Mouse (Mus musculus) heart, postnatal 10 days (tissue): ENCODE data around the gene Gpr107. TPM values are rescaled to one million over a fixed set of nuclear protein-coding genes. Genes with fewer than 3 reads are reported as not detected.

Source experiments
- DNase-seq, 2 experiments: peaks; one replicate each; pipeline ENCODE4 v3.0.0; 2021
- intact Hi-C: fragments of 180-260 bp; cut with DNase I; formaldehyde crosslinking; loops from one replicate; pipeline ENCODE4 v1.15.1; 2025
- total RNA-seq, 2 experiments: library from RNA; stranded (reverse); gene quantifications; 2 replicates each; pipeline ENCODE4 v1.2.3; 2021

Gene Gpr107
- total RNA-seq, 2 experiments from 2014 or later = 42.1 to 42.3 TPM

DNA sequence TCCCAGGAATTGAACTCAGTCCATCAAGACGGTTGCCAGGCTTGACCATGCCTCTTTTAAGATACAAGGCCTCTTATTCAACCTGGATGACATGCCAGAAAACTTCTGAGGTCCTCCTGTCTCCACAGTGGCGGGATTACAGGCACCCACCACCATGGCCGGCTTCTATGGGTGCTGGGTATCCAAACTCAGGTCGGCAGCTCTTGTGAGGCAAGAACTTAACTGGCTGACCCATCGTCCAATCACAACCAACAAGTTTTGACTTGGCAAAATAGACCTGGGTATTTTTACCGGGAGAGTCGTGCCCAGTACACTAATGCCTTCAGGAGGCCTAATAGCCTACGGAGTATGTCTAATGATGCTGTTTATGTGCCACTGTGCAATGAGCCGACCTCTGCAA is 26.1 kb upstream of the Gpr107 start:
- DNase-seq = no peak
- intact Hi-C loops = no loop called here

DNA sequence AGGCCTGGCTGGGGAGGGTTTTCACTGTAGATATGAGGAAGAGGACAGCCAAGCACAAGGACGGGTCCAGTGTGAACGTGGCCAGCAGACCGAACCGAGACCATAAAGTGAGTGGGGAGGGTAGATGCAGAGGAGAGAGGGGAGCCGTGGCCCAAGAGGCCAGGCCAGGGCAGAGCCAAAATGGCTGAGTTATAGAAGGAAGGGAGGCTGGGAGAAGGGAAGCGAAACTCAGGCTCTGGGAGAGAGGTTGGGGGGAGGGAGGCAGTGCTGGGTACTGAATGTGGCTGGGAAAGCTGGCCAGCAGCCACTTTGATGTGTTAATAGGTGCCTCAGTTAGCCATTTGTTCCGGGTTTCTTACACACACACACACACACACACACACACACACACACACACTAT is 24.9 kb upstream of the Gpr107 start:
- intact Hi-C loops = no loop called here
- DNase-seq = no peak

DNA sequence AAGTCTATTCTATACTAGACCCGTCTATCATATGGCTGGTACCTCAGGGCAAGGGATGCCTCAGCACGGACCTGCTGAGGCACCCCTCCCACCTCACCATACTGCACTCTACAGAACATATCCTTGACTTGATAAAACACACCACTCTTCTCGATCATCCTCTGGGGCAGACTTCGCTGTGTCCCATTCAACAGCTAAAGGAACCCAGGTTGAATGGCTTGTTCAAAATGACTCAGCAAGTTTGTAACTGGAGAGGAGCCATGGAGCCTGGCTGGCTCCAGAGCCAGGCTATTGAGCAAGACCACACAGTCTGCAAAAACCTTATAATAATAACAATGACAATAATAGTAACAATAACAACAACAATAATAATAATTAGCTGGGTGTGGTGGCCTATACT is 24.2 kb upstream of the Gpr107 start:
- intact Hi-C loops = no loop called here
- peak; percentile 58 to 64 for DNase-seq

DNA sequence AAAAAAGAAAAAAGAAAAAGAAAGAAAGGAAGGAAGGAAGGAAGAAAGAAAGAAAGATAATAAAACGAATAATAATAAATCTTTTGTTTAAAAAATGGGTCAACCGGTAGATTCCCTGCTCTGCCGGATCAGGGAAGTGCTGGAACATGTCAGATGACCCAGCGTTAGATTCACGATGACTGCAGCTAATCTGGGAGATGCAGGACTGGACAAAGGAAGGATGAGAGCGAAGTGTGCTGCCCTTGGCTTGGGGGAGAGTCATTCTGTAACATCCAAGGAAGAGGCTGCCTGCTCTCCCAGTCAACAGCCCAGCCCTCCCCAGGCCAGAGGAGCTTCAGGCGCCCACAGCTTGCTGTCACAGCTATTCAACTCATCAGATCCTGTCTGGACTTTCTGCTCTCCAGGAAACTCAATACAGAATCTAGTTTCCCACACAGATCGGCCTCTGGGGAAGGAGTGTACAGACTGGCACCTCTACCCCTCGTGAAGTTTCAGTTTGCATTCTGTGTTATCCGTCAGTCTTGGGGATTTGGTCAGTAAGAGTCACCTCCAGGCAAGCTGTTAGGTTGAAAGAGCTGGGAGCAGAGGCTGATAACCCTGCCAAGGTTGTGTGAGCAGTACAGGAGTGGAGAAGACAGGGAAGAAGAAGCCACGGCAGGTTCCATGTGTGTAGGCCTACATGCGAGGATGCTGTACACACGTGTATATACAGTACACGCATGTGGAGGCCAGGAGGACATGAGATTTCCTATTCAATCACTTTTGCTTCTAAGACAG is 22.2 kb upstream of the Gpr107 start:
- no peak for DNase-seq
- intact Hi-C loops = no loop called here

DNA sequence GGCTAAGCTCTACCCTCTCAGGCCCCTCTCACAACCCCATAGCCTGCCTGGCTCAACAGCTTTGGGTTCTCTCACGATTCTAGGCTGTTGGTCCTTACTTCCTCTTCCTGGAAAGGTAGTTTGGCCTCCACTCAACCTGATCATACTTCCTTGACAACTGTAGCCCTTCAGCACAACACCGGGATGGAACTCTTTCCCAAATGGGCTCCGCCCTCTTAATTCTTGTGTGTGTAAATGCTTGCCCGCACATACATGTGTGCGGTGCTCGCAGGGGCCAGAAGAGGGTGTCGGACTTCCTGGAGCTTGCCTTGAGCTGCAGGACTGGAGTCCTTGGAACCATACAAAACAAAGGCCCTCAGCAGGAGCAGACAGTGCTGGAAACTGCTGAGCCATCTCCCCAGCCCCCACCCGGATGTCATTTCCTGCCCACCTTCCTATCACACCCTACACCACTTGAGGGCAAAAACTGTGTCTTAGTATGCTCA is 21.3 kb upstream of the Gpr107 start:
- DNase-seq = peak in 1 of 2 experiments; percentile 53
- intact Hi-C loops = no loop called here

DNA sequence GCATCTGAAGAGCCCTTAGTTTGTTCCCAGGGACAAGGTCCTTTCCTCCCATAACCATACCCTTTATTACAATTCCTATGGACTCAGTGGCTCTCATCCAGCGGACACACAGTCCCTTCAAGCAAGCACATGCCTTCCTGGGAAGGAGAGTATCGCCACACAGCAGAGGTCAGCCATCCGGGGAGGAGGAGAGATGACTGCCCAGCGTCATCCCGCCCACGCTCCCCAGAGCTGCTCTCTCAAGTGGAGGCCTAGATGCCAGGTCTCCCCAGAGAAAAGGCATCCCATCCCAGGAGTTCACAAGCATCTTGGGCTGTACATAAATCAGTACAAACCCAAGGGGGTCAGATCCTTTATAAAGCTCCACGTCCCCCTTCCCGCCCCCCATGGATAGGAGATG is 19.4 kb upstream of the Gpr107 start:
- intact Hi-C loops = no loop called here
- DNase-seq = peak in 1 of 2 experiments; percentile 47

DNA sequence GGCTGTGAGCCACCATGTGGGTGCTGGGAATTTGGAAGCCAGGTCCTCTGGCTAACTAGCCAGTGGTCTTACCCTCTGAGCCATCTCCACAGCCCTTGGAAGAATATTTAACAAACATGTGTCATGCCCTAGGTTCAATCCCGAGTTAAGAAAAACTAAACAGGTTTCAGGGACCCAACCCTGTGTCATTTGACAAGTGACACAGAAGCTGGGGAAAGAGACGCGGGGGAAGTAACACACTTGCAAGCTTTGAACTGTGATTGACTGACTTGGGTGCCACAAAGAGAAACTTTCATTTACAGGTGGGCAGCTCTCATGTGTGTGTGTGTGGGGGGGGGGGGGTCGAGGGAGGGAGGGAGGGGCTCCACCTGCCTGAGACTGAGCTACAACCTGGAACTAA is 18.1 kb upstream of the Gpr107 start:
- no peak for DNase-seq
- intact Hi-C loops = no loop called here

DNA sequence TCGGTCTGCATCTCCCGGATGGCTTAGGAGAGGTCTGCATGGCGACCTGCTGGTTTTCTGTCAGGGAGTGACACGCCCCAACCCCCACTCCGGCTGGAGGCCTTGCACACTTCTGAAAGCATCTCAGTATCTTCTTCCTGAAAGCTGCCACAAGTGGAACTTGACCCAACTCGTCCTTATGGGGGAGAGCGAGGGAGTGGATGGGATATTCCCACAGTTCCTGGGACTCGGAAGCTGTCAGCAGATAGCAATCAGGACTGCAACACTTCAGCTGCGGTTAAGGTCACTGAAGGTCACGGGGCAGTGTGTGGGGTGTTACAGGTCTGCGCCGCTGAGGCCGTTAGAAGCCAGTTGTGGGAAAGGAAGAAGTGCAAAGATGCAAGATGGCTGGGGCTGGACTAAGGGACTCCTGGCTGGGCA is 16.6 kb upstream of the Gpr107 start:
- DNase-seq = no peak
- intact Hi-C loops = no loop called here

DNA sequence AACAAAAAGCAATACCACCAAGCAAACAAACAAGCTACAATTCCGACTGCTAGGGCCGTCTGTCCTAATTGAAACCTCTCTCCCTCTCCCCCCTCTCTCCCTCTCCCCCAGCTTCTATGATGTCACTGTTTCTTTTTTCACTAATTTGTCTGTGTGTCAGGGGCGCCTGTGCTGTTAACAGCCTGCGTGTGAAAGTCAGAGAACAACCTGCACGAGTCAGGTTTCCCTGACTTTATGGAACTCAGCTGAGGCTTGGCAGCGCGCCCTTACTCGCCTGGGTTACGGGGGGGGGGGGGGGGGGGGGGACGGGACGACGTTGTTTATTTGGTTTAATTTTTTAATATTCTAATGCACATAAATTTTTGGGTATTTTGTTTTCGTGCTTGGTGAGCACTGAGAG is 15.8 kb upstream of the Gpr107 start:
- intact Hi-C loops = no loop called here
- no peak for DNase-seq

DNA sequence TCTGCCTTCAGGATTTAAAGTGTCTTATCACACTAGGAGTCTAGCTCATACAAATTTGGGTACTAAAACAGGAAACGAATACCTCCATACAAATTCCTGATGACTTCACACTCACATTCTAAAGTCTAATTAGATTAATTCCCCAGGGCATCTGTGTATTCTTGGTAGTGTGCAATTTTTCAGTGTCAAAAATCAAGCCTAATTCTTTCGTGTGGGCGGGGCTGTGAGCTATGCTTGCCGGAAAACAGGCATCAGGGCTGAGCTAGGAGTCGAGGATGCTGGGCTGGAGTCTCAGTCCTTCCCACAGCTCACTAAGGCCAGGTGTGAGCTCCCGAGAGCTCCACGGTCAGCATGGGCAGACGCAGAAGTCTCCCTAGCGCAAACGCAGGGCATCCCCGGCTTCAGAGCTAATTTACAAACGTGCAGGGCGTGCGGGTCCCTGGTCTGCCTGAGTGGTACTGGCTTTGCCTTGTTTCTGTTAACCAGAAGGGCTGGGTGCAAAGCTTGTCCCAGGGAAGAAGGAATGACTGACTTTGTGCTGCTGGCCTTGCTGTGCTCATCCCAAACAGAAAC is 15.0 kb upstream of the Gpr107 start:
- intact Hi-C loops = no loop called here
- DNase-seq = no peak

DNA sequence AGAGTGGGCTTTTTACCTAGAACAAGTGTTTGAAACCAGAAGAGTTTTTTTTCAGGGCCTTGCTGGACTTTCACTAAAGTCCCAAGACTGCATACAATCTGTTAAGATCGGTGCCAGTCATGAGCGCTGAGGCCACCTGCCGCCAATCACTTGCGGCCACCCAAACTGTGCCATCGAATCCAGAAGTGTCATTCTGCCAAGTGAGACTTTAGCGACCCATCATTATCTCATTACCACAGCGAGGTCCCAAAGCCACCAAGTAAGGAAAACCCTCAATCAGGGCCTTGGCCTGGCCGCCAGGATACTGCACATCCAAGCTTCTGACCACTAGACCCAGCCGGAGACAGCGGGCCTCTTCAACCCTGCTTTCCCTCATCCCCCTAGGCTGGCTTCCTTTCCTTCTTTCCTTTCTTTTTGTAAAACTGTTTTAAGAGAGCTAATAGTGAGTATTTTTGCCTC is 12.9 kb upstream of the Gpr107 start:
- DNase-seq = no peak
- intact Hi-C loops = no loop called here

DNA sequence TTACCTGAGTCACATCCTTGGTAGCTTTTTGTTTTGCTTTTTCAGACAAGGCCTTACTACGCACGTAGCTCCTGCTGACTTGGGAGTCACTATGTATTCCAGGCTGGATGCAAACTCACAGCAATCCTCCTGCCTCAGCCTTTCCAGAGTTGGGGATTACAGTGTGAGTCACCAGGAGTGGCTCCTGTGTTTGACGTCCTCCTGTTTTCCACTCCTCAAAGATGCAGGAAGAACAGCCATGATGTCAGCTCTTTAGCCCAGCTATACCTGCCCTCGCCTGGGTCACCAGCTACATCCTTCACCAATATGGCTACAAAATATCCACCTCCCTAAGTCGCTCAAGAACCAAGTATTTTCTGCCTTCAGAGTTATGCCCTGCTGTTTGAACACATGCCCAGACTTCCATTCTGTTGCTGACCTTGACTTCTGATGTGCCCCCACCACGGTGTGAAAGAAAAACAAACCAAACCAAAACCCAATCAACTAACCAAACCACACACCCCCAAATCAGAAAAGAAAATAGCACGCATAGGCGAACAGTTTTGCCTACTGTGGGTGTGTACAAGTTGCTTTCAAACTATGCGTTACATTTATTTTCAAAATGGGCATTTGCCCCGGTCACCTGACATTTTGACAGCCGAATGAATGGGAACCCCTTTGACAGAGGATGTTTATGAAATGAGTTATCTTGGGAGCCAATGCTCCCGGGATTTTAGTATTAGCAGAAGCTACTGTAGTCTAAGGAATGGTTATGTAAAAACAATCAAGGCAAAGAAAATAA is 11.9 kb upstream of the Gpr107 start:
- DNase-seq = no peak
- intact Hi-C loops = no loop called here

DNA sequence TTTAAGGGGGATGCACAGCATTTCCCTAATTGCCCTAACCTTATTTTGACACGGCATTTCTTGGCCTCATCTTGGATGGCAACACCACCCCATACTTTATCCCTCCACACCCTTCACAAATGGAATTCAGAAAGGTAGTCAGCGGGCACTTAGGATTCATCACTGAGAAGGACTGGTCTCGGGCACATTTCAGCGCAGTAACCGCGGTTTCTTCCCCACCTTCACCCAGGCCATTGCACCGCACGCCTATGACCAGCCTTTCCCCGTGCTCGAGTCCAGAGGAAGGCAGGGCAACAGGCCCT is 11.4 kb upstream of the Gpr107 start:
- peak in 1 of 2 experiments; percentile 53 for DNase-seq
- intact Hi-C loops = no loop called here

DNA sequence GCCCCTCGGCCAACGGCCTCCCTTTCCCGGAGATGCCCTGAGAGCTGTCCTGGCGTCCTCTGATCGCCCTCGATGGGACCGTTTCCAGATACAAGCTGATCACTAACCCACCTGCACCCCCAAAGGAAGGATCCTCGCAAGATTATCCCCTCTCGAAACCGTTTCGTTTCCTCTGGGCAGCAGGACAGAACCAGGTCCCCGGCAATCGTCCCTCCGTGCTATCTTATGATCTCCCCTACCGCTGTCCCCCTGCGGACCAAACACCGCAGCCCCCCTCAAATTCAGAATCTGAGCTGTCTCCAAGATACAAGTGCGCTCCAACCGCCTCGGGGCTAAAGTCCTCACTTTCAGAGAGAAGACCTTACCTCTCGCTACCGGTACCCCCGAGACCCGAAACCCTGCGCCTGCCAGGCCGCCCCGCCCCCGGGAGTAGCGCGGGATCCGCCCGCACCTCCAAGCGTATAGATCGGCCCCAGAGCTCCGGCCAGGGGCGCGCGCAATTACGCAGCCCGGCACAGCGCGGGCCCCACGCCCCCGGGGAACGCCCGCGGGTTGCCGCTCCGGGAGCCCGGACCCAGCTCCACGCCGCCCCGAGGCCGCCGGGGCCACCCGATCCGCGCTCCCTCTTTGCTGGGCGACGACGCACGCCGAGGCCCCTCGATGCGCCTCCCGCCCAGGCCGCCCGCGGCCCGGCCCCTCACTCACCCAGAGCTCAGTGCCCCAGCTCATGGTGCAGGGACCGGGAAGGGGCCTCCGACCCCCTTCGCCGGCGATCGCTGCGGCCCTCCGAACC is 10.8 kb upstream of the Gpr107 start:
- DNase-seq = peak in 1 of 2 experiments; percentile 57
- intact Hi-C loops = no loop called here

DNA sequence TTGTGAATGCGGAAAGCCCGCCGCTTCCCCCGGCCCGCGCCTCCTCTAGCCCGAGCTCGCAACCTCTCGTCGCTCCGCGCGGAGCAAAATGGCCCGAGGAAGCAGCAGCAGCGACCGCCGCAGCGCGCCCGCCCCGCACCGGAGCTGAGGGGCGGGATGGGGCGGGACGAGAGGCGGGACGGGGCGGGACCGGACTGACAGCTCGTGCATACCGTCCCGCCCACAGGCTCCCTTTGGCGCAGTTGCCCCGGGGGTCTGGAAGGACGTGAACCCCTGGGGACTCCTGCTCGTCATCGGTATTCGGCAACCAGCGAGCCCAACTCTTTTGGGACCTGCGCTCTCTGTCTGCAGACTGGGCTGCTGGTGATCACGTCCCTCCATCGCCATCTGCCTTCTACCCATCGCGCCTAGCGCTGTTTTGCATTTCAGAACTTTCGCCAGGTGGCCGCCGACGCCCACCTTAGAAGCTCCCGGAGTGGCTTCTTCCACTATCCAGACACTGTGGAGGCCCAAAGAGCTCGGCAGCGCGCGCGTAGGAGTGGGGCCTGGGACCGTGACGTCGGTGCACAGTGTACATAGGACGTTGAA is 10.2 kb upstream of the Gpr107 start, which contains the start of gene Fnbp1:
Gene Fnbp1 (minus strand): TSS at position 142 of the 588 bp plus-strand sequence.
- intact Hi-C loops = loop anchor here (2.0 kb wide), 1 partner anchor 117 kb away; no protein-coding TSS in a partner anchor
- DNase-seq = peak; percentile 90 to 91

DNA sequence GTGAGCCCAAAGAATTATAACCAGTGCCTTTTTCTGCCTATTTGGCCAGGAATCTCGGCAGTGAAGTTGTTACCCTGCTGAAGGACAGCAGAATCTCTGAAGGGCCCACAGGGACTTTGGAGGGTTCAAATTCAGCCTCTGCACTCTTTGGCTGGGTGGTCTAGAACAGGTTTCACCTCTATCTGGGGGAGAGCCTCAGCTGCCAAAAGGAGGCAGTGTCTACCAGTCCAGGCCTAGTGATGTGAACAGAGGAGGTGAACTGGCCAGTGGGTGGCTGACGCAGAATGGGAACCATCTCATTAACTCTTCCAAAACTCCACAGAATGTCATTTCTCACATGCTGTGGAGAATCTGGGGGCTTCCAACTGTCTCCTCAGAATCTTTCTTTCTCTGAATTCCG is 9.6 kb upstream of the Gpr107 start:
- intact Hi-C loops = loop anchor here (2.0 kb wide), 1 partner anchor 118 kb away; no protein-coding TSS in a partner anchor
- DNase-seq = no peak

DNA sequence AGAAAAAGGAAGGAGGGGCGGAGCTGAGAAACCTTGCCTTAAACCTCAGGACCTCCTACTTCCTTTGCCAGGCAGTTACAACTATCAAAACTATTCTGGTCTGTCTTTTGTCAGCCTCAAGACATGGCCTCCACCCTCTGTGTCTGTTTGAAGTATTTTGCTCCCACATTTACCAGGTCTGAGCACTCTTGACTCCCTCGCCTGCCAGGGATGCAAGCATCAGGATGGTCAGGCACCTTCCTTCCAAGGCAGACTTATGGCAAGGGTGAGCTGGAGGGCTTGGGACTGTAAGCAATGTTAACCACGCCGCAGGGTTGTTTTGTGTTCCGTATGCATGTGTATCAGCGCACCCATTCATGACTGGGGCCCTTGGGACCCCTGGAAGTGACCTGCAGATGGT is 8.8 kb upstream of the Gpr107 start:
- intact Hi-C loops = loop anchor here (2.0 kb wide), 1 partner anchor 119 kb away; no protein-coding TSS in a partner anchor
- DNase-seq = no peak

DNA sequence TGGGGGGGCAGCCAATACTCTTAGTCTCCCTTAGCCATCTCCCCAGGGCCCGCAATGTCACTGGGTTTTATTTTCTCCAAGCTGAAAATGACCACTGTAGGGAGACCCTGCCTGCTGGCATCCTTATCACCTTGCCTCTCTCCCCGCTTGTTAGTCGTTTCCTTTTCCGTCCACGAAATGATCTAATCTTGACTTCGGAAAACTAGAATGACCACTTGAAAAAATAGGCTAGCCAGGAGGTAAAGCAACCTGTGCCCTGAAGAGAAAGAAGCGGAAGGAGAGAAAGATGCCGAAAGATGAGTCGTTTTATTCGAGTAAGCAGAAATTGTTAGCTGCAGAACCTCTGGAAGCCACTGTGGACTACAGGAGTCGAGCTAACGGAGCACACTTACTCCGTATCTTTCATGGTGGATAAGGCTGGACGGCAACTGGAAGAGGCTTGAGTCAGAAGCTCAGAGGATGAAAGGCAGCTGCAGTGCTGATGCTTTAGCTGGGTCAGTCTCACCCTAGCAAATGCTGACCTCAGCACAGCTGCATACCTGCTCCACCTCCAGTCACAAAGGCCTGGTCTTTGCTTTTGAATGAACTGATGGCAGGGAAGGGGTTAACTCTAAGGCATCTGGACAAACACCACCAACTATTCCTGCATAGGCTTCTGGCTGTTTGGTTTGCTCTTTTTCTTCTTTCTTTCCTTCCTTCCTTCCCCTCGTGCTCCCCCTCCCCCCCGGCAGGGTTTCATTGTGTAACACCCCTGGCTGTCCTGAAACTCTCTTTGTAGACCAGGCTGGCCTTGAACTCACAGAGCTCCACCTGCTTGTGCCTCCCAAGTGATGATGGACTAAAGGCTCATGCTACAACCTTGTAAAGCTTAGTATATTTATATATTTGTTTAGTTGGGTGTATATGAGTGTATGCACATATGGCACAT is 8.1 kb upstream of the Gpr107 start:
- intact Hi-C loops = loop anchor here (2.0 kb wide), 1 partner anchor 119 kb away; no protein-coding TSS in a partner anchor
- no peak for DNase-seq

DNA sequence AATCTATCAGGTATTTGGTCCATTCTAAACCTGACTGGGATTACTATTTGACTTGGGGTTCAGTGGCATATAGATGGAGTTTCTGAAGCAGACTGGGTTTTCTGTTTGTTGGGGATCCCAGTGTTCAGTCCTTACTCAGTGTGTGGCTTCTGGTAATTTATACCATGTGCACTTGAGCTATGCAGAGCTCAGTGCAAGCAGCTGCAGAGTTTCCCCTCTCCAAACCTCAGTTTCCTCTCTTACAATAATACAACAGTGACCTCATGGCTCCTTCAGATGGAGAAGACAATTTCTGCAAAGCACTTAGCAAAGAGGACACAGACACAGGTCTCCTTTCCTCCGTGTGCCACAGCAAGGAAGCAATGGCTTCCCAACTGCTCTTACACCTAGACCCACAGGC is 7.2 kb upstream of the Gpr107 start:
- intact Hi-C loops = no loop called here
- DNase-seq = no peak
